Mouse (Mus musculus) cortical plate, adult 2 months (tissue): ENCODE measurements around the gene Robo4.

Experiments
- CTCF ChIP-seq: fragments of 200-500 bp; IDR thresholded peaks from 2 replicates; pipeline ENCODE4 v1.5.1; 2011; ENCODE audit warnings: mild to moderate bottlenecking, control low read depth, low read length; ENCODE audit not compliant: insufficient read depth; ENCODE audit errors: extremely low read depth
- POLR2A ChIP-seq: fragments of 200-500 bp; IDR thresholded peaks from 2 replicates; pipeline ENCODE4 v1.6.1; 2011; ENCODE audit warnings: mild to moderate bottlenecking, low read length, control low read depth; ENCODE audit not compliant: insufficient read depth; ENCODE audit errors: extremely low read depth

GRCm38 (mm10) chr9:37437772-37438735, 36.4 kb downstream of the Robo4 start:
- TF ChIP-seq CTCF, result no peak
- TF ChIP-seq POLR2A, result no peak
